Mouse (Mus musculus) limb, embryonic 13.5 days (tissue): ENCODE measurements around the gene Ugt1a6b. TPM values are rescaled to one million over a fixed set of nuclear protein-coding genes. Genes with fewer than 3 reads are reported as not detected.
A peak's percentile ranks its signal among the peaks of the same experiment; 100 is the strongest.
"Not testable (repeated sequence)": the region's sequence is repeated elsewhere in the genome, so short reads cannot be mapped to it uniquely, and the experiment has no call there.

ENCODE experiments used
- ATAC-seq: fragments of 200-750 bp; cut with Nextera tagmentation; 2 replicates; pipeline ENCODE4 v1.8.0; 2017; ENCODE audit warnings: low read depth, moderate number of reproducible peaks, moderate TSS enrichment; ENCODE audit not compliant: low FRiP score
- H3K27ac ChIP-seq: fragments of 300-500 bp; sonication (generic); 2 replicates; pipeline ENCODE4 v1.5.1; 2015; ENCODE audit warnings: inconsistent platforms, mild to moderate bottlenecking, moderate library complexity
- H3K27me3 ChIP-seq: fragments of 300-500 bp; sonication (generic); 2 replicates; pipeline ENCODE4 v1.6.1; 2015; ENCODE audit warnings: mild to moderate bottlenecking, inconsistent platforms
- H3K36me3 ChIP-seq: fragments of 300-500 bp; sonication (generic); 2 replicates; pipeline ENCODE4 v1.6.1; 2015; ENCODE audit warnings: inconsistent platforms, mild to moderate bottlenecking, moderate library complexity
- H3K4me1 ChIP-seq: fragments of 300-500 bp; sonication (generic); 2 replicates; pipeline ENCODE4 v1.6.1; 2015; ENCODE audit warnings: inconsistent platforms
- H3K4me2 ChIP-seq: fragments of 300-500 bp; sonication (generic); replicated peaks from 2 replicates; pipeline ENCODE4 v1.6.1; 2015; ENCODE audit warnings: inconsistent platforms, mild to moderate bottlenecking, moderate library complexity
- H3K4me3 ChIP-seq: fragments of 300-500 bp; sonication (generic); 2 replicates; pipeline ENCODE4 v1.5.1; 2015; ENCODE audit warnings: moderate library complexity, mild to moderate bottlenecking, inconsistent platforms
- H3K9ac ChIP-seq: fragments of 300-500 bp; sonication (generic); 2 replicates; pipeline ENCODE4 v1.6.1; 2015; ENCODE audit warnings: mild to moderate bottlenecking, inconsistent platforms
- H3K9me3 ChIP-seq: fragments of 300-500 bp; sonication (generic); 2 replicates; pipeline ENCODE4 v1.6.1; 2016; ENCODE audit warnings: inconsistent platforms
- WGBS: fragments of 180-500 bp; shearing (Covaris S2); methylation state at CpG from one replicate; pipeline ENCODE4 v1.1.7; 2015; 5-methylcytosine and 5-hydroxymethylcytosine counted together
- polyA plus RNA-seq: library from polyadenylated mRNA; unstranded; fragments of >200 nt; fragmentation: Nextera tagmentation; extraction: Ambion mirVana; gene quantifications from 2 replicates; pipeline ENCODE4 v1.2.1, GENCODE M21; 2015

Gene Ugt1a6b
- polyA plus RNA-seq, 1 experiment from 2014 or later = not detected

- Histone ChIP-seq H3K4me2 (no peak within 1 kb of the TSS), H3K36me3 (no peaks in the 10 kb centered on the region), H3K9me3 (no peaks in the 10 kb centered on the region), H3K9ac (no peak within 1 kb of the TSS), H3K27me3 (no peaks in the 10 kb centered on the region), H3K4me3 (no peak within 1 kb of the TSS), H3K27ac (no peak within 1 kb of the TSS), H3K4me1 (no peaks in the 10 kb centered on the region)
- 78% methylated on average over 5 of the region's 5 CpGs for WGBS
- ATAC-seq = no peak
Measured at GRCm38 (mm10) chr1:88165711-88166110, 62.7 kb downstream of the Ugt1a6b start, which contains the start of gene Ugt1a5. Gene Ugt1a5, plus strand, starts transcription at chr1:88166012.

GRCm38 (mm10) chr1:88172190-88172589 is 69.1 kb downstream of the Ugt1a6b start:
- H3K9ac ChIP-seq, H3K4me2 ChIP-seq, H3K4me3 ChIP-seq, H3K36me3 ChIP-seq, H3K27me3 ChIP-seq, H3K27ac ChIP-seq, ATAC-seq, H3K4me1 ChIP-seq: not testable (repeated sequence)
- H3K9me3 ChIP-seq = peaks cover 16% of the 10 kb centered on the region
- 82% methylated on average over 7 of the region's 7 CpGs for WGBS

GRCm38 (mm10) chr1:88179657-88180056 is 76.6 kb downstream of the Ugt1a6b start:
- no peak for ATAC-seq
- H3K9me3 ChIP-seq = peaks cover 29% of the 10 kb centered on the region
- H3K27ac ChIP-seq = no peak overlapping the region
- no peaks in the 10 kb centered on the region for H3K36me3 ChIP-seq
- H3K9ac ChIP-seq = no peak overlapping the region
- H3K4me3 ChIP-seq = no peak overlapping the region
- H3K4me1 ChIP-seq = no peaks in the 10 kb centered on the region
- 81% methylated on average over 1 of the region's 1 CpGs for WGBS
- no peak overlapping the region for H3K4me2 ChIP-seq
- H3K27me3 ChIP-seq = no peaks in the 10 kb centered on the region; the same call in 1 of the 2 replicates

- no peak for ATAC-seq
- H3K4me3 ChIP-seq = no peak overlapping the region
- H3K4me2 ChIP-seq = no peak overlapping the region
Measured at GRCm38 (mm10) chr1:88186325-88186935, 83.4 kb downstream of the Ugt1a6b start.

GRCm38 (mm10) chr1:88192136-88192535 is 89.1 kb downstream of the Ugt1a6b start:
- Histone ChIP-seq H3K9ac (no peak overlapping the region), H3K27me3 (no peaks in the 10 kb centered on the region), H3K4me1 (no peaks in the 10 kb centered on the region), H3K9me3 (no peaks in the 10 kb centered on the region; the same call in 1 of the 2 replicates), H3K4me3 (no peak overlapping the region), H3K4me2 (no peak overlapping the region), H3K27ac (no peak overlapping the region), H3K36me3 (no peaks in the 10 kb centered on the region)
- 75% methylated on average over 3 of the region's 3 CpGs for WGBS
- no peak for ATAC-seq

More at GRCm38 (mm10) chr1:88186325-88186935, 83.4 kb downstream of the Ugt1a6b start:
- Histone ChIP-seq H3K4me1 (no peaks in the 10 kb centered on the region), H3K36me3 (no peaks in the 10 kb centered on the region), H3K27ac (no peak overlapping the region), H3K9ac (no peak overlapping the region), H3K27me3 (no peaks in the 10 kb centered on the region; the same call in 1 of the 2 replicates), H3K9me3 (no peaks in the 10 kb centered on the region; the same call in 1 of the 2 replicates)
- 83% methylated on average over 5 of the region's 5 CpGs for WGBS

GRCm38 (mm10) chr1:88195687-88196086 is 92.6 kb downstream of the Ugt1a6b start:
- no peak for ATAC-seq
- 85% methylated on average over 1 of the region's 1 CpGs for WGBS
- Histone ChIP-seq H3K4me2 (no peak overlapping the region), H3K4me1 (no peaks in the 10 kb centered on the region), H3K36me3 (no peaks in the 10 kb centered on the region), H3K27me3 (no peaks in the 10 kb centered on the region), H3K27ac (no peak overlapping the region), H3K9me3 (no peaks in the 10 kb centered on the region), H3K9ac (no peak overlapping the region), H3K4me3 (no peak overlapping the region)

- Histone ChIP-seq H3K36me3 (no peaks in the 10 kb centered on the region), H3K27ac (no peak overlapping the region), H3K4me3 (no peak overlapping the region), H3K9ac (no peak overlapping the region), H3K9me3 (no peaks in the 10 kb centered on the region), H3K4me1 (no peaks in the 10 kb centered on the region), H3K4me2 (no peak overlapping the region), H3K27me3 (no peaks in the 10 kb centered on the region)
- ATAC-seq = no peak
- WGBS = 66% methylated on average over 3 of the region's 3 CpGs
Measured at GRCm38 (mm10) chr1:88197443-88197842, 94.4 kb downstream of the Ugt1a6b start.

GRCm38 (mm10) chr1:88199996-88200395 is 96.9 kb downstream of the Ugt1a6b start:
- H3K27ac ChIP-seq = no peak overlapping the region
- no peaks in the 10 kb centered on the region for H3K27me3 ChIP-seq
- H3K4me1 ChIP-seq = no peaks in the 10 kb centered on the region
- no peak overlapping the region for H3K4me3 ChIP-seq
- H3K9ac ChIP-seq = no peak overlapping the region
- no peak for ATAC-seq
- peaks cover 5% of the 10 kb centered on the region; the same call in 1 of the 2 replicates for H3K36me3 ChIP-seq
- 66% methylated on average over 2 of the region's 2 CpGs for WGBS
- peaks cover 7% of the 10 kb centered on the region; the same call in 1 of the 2 replicates for H3K9me3 ChIP-seq
- no peak overlapping the region for H3K4me2 ChIP-seq

GRCm38 (mm10) chr1:88200456-88200855 is 97.4 kb downstream of the Ugt1a6b start, which contains the start of gene Ugt1a2:
Gene Ugt1a2, plus strand, starts transcription at chr1:88200601.
- no peak within 1 kb of the TSS for H3K4me2 ChIP-seq
- H3K4me1 ChIP-seq = no peaks in the 10 kb centered on the region
- peaks cover 9% of the 10 kb centered on the region; the same call in 1 of the 2 replicates for H3K9me3 ChIP-seq
- no peaks in the 10 kb centered on the region for H3K27me3 ChIP-seq
- 80% methylated on average over 7 of the region's 7 CpGs for WGBS
- no peak within 1 kb of the TSS for H3K9ac ChIP-seq
- peaks cover 5% of the 10 kb centered on the region; the same call in 1 of the 2 replicates for H3K36me3 ChIP-seq
- no peak within 1 kb of the TSS for H3K27ac ChIP-seq
- no peak within 1 kb of the TSS for H3K4me3 ChIP-seq
- no peak for ATAC-seq

- Histone ChIP-seq H3K4me3 (peak within 1 kb of the TSS; percentile 53), H3K36me3 (peaks cover 5% of the 10 kb centered on the region; the same call in 1 of the 2 replicates), H3K27ac (0 out of 2 replicates have a peak within 1 kb of the TSS, but pooled peaks have one; percentile 22), H3K4me1 (no peaks in the 10 kb centered on the region), H3K9me3 (peaks cover 9% of the 10 kb centered on the region; the same call in 1 of the 2 replicates), H3K9ac (peak within 1 kb of the TSS; percentile 74), H3K4me2 (peak within 1 kb of the TSS; percentile 75), H3K27me3 (no peaks in the 10 kb centered on the region)
- peak; percentile 98 for ATAC-seq
- WGBS = 7% methylated on average over 62 of the region's 62 CpGs
Measured at GRCm38 (mm10) chr1:88205294-88205922, 102.4 kb downstream of the Ugt1a6b start, which contains the start of gene Dnajb3. Gene Dnajb3, minus strand, starts transcription at chr1:88205782.

GRCm38 (mm10) chr1:88206843-88207479 is 103.9 kb downstream of the Ugt1a6b start:
- no peaks in the 10 kb centered on the region for H3K27me3 ChIP-seq
- H3K9ac ChIP-seq = no peak overlapping the region
- WGBS = 82% methylated on average over 2 of the region's 2 CpGs
- peaks cover 5% of the 10 kb centered on the region; the same call in 1 of the 2 replicates for H3K36me3 ChIP-seq
- H3K27ac ChIP-seq = no peak overlapping the region
- ATAC-seq = no peak
- H3K9me3 ChIP-seq = peaks cover 17% of the 10 kb centered on the region
- no peak overlapping the region for H3K4me2 ChIP-seq
- H3K4me1 ChIP-seq = no peaks in the 10 kb centered on the region
- no peak overlapping the region for H3K4me3 ChIP-seq

- peaks cover 51% of the 10 kb centered on the region for H3K9me3 ChIP-seq
- no peaks in the 10 kb centered on the region for H3K27me3 ChIP-seq
- H3K27ac ChIP-seq = no peak within 1 kb of the TSS
- no peak within 1 kb of the TSS for H3K9ac ChIP-seq
- H3K36me3 ChIP-seq = no peaks in the 10 kb centered on the region
- no peaks in the 10 kb centered on the region for H3K4me1 ChIP-seq
- no peak within 1 kb of the TSS for H3K4me2 ChIP-seq
- H3K4me3 ChIP-seq = no peak within 1 kb of the TSS
- no peak for ATAC-seq
- 68% methylated on average over 8 of the region's 8 CpGs for WGBS
Measured at GRCm38 (mm10) chr1:88211812-88212211, 108.8 kb downstream of the Ugt1a6b start, which contains the start of gene Ugt1a1. Gene Ugt1a1, plus strand, starts transcription at chr1:88211959.
